Mouse (Mus musculus): ENCODE data around the gene Jam3.

GRCm38 (mm10) chr9:27121254-27121653 is 34.0 kb downstream of the Jam3 start:
- TF ChIP-seq CTCF (IDR thresholded peaks at IDR 0.05; ENCODE audit: low read depth, low read length) (no peak), POLR2A (IDR thresholded peaks at IDR 0.05; ENCODE audit: extremely low read depth, insufficient read depth, low read length) (no peak)
